In the genomic region with DNA sequence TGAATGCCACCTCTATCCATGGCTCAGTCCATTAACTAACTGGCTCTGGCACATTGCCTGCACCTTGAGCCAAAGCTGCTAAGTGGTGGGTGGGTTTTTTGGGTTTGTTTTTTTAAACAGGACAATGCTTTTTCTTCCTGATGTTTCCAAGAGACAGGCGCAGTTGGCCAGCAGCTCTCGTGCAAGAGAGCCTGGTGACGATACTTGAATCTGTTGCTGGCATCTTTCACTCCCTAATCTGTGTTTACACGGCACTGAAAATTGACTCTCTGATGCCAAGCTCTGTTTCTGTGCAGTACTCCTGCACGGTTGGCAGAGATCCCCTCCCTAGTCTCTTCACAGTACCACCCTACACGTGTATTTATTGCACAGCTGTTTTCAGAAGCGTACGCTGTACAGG, we compare ENCODE assay signal across 8 mouse cellular contexts. TPM values are rescaled to one million over a fixed set of nuclear protein-coding genes. Genes with fewer than 3 reads are reported as not detected.
DNase-seq lines count a peak whose midpoint lies in the region; ATAC-seq lines count a peak whose summit lies in the region.

No protein-coding gene starts in this region.

- no peaks in the 10 kb centered on the region for H3K27me3 ChIP-seq in midbrain, embryonic 14.5 days (ENCODE audit: control insufficient read depth, insufficient read depth, low read length)
- no peaks in the 10 kb centered on the region for H3K27me3 ChIP-seq in midbrain, embryonic 13.5 days

- WGBS in midbrain, embryonic 14.5 days = 65% methylated on average over 8 of the region's 8 CpGs
- 74% methylated on average over 8 of the region's 8 CpGs for WGBS in midbrain, embryonic 13.5 days

- H3K9ac ChIP-seq in midbrain, embryonic 14.5 days (replicated peaks; ENCODE audit: low read length) = no peak overlapping the region
- no peak overlapping the region for H3K9ac ChIP-seq in midbrain, embryonic 13.5 days (replicated peaks)

- H3K27ac ChIP-seq in midbrain, embryonic 14.5 days (replicated peaks; ENCODE audit: low read depth, low read length) = 0 out of 2 replicates have a peak overlapping the region, but pooled peaks have one; percentile 32
- H3K27ac ChIP-seq in midbrain, embryonic 13.5 days = no peak overlapping the region

- peak; percentile 12 for DNase-seq in cerebellum, adult 11 months
- peak; percentile 61 for DNase-seq in midbrain, embryonic 14.5 days
- DNase-seq in kidney, postnatal 14 days = peak; percentile 4
- peak; percentile 54 for DNase-seq in lung, postnatal 25 days (ENCODE audit: low spot score)
- no peak for DNase-seq in adrenal gland, postnatal 14 days
- DNase-seq in adrenal gland, adult 2 months = no peak

- no peaks in the 10 kb centered on the region for H3K9me3 ChIP-seq in midbrain, embryonic 14.5 days (ENCODE audit: control insufficient read depth, low read length)
- H3K9me3 ChIP-seq in midbrain, embryonic 13.5 days = no peaks in the 10 kb centered on the region

- no peaks in the 10 kb centered on the region for H3K4me1 ChIP-seq in midbrain, embryonic 14.5 days (ENCODE audit: control insufficient read depth, insufficient read depth, low read length)
- no peaks in the 10 kb centered on the region for H3K4me1 ChIP-seq in midbrain, embryonic 13.5 days (replicated peaks)

- H3K4me3 ChIP-seq in midbrain, embryonic 14.5 days (replicated peaks; ENCODE audit: low read depth, low read length) = no peak overlapping the region
- H3K4me3 ChIP-seq in midbrain, embryonic 13.5 days (replicated peaks) = no peak overlapping the region

- H3K4me2 ChIP-seq in midbrain, embryonic 14.5 days (ENCODE audit: low read length) = no peak overlapping the region
- H3K4me2 ChIP-seq in midbrain, embryonic 13.5 days (replicated peaks) = no peak overlapping the region

- no peak for ATAC-seq in cerebellum, adult (ENCODE audit: insufficient number of reproducible peaks, low FRiP score, low TSS enrichment)
- no peak for ATAC-seq in midbrain, embryonic 14.5 days (ENCODE audit: low FRiP score, low TSS enrichment)
- no peak for ATAC-seq in midbrain, embryonic 13.5 days

- H3K36me3 ChIP-seq in midbrain, embryonic 14.5 days (ENCODE audit: control insufficient read depth, insufficient read depth, low read length) = no peaks in the 10 kb centered on the region; the same call in 1 of the 2 replicates
- H3K36me3 ChIP-seq in midbrain, embryonic 13.5 days = peaks cover 3% of the 10 kb centered on the region

RNA-seq across cellular contexts. Expression of a gene that starts 56.3 kb away (rescaled TPM):
- 0.34 and 0.65 TPM in 2 replicates for polyA plus RNA-seq in midbrain, embryonic 14.5 days (2014; fragmentation: Nextera tagmentation; extraction: Ambion mirVana)
- polyA plus RNA-seq in midbrain, embryonic 13.5 days (2015; fragmentation: Nextera tagmentation; extraction: Ambion mirVana) = 0.36 and 0.54 TPM in 2 replicates
- 1.2 and 1.5 TPM in 2 replicates for total RNA-seq in adrenal gland, postnatal 14 days (2021)
- total RNA-seq in adrenal gland, adult 2 months (2021) = 1 to 10 TPM; 2.1 to 3.1 TPM
- 0.28 and 0.49 TPM in 2 replicates for polyA plus RNA-seq in adrenal gland, adult 2 months (2012; rRNA removed)

Comparison
In these comparisons a context has a peak if more than half of its experiments do, and no peak if none do; other contexts are left out.
1. DNase-seq: peak in cerebellum, adult 11 months (single experiment), midbrain, embryonic 14.5 days (single experiment), kidney, postnatal 14 days (single experiment) and lung, postnatal 25 days (single experiment); none in adrenal gland, postnatal 14 days (single experiment) and adrenal gland, adult 2 months (single experiment).